Mouse (Mus musculus): ENCODE measurements around the gene Nkx1-2. TPM values are rescaled to one million over a fixed set of nuclear protein-coding genes. Genes with fewer than 3 reads are reported as not detected.

The Nkx1-2 gene
- total RNA-seq, 1 experiment from 2014 or later, result not detected

- peak; percentile 87 for ATAC-seq (ENCODE audit: extremely low read depth, insufficient number of reproducible peaks, low FRiP score, poor library complexity, severe bottlenecking)
These were observed 11.3 kb upstream of the Nkx1-2 start, which contains the start of gene Lhpp for GRCm38 (mm10) chr7:132610468-132611318. Gene Lhpp, plus strand, starts transcription at chr7:132610638.

GRCm38 (mm10) chr7:132608316-132609020, 9.0 kb upstream of the Nkx1-2 start:
- no peak for ATAC-seq (ENCODE audit: extremely low read depth, insufficient number of reproducible peaks, low FRiP score, poor library complexity, severe bottlenecking)

- no peak for ATAC-seq (ENCODE audit: extremely low read depth, insufficient number of reproducible peaks, low FRiP score, poor library complexity, severe bottlenecking)
These were observed 6.3 kb upstream of the Nkx1-2 start for GRCm38 (mm10) chr7:132605689-132606088.

GRCm38 (mm10) chr7:132604720-132605119, 5.3 kb upstream of the Nkx1-2 start:
- no peak for ATAC-seq (ENCODE audit: extremely low read depth, insufficient number of reproducible peaks, low FRiP score, poor library complexity, severe bottlenecking)

- ATAC-seq (ENCODE audit: extremely low read depth, insufficient number of reproducible peaks, low FRiP score, poor library complexity, severe bottlenecking), result no peak
These were observed 1.5 kb upstream of the Nkx1-2 start for GRCm38 (mm10) chr7:132600926-132601325.

- ATAC-seq (ENCODE audit: extremely low read depth, insufficient number of reproducible peaks, low FRiP score, poor library complexity, severe bottlenecking), result no peak
These were observed 589 bp upstream of the Nkx1-2 start for GRCm38 (mm10) chr7:132600026-132600425.

- no peak for ATAC-seq (ENCODE audit: extremely low read depth, insufficient number of reproducible peaks, low FRiP score, poor library complexity, severe bottlenecking)
These were observed 2.0 kb downstream of the Nkx1-2 start for GRCm38 (mm10) chr7:132597251-132598041.

- ATAC-seq (ENCODE audit: extremely low read depth, insufficient number of reproducible peaks, low FRiP score, poor library complexity, severe bottlenecking), result no peak
These were observed 2.7 kb downstream of the Nkx1-2 start for GRCm38 (mm10) chr7:132596557-132597250.

GRCm38 (mm10) chr7:132595787-132596186, 3.6 kb downstream of the Nkx1-2 start:
- ATAC-seq (ENCODE audit: extremely low read depth, insufficient number of reproducible peaks, low FRiP score, poor library complexity, severe bottlenecking), result no peak

- ATAC-seq (ENCODE audit: extremely low read depth, insufficient number of reproducible peaks, low FRiP score, poor library complexity, severe bottlenecking), result no peak
These were observed 5.1 kb downstream of the Nkx1-2 start for GRCm38 (mm10) chr7:132594325-132594724.

GRCm38 (mm10) chr7:132593762-132594161, 5.7 kb downstream of the Nkx1-2 start:
- ATAC-seq (ENCODE audit: extremely low read depth, insufficient number of reproducible peaks, low FRiP score, poor library complexity, severe bottlenecking), result no peak

- no peak for ATAC-seq (ENCODE audit: extremely low read depth, insufficient number of reproducible peaks, low FRiP score, poor library complexity, severe bottlenecking)
These were observed 9.8 kb downstream of the Nkx1-2 start for GRCm38 (mm10) chr7:132589610-132590009.

GRCm38 (mm10) chr7:132587167-132587566, 12.3 kb downstream of the Nkx1-2 start:
- ATAC-seq (ENCODE audit: extremely low read depth, insufficient number of reproducible peaks, low FRiP score, poor library complexity, severe bottlenecking), result no peak

GRCm38 (mm10) chr7:132585695-132586491, 13.5 kb downstream of the Nkx1-2 start:
- no peak for ATAC-seq (ENCODE audit: extremely low read depth, insufficient number of reproducible peaks, low FRiP score, poor library complexity, severe bottlenecking)

- ATAC-seq (ENCODE audit: extremely low read depth, insufficient number of reproducible peaks, low FRiP score, poor library complexity, severe bottlenecking), result no peak
These were observed 18.0 kb downstream of the Nkx1-2 start for GRCm38 (mm10) chr7:132581441-132581840.

- no peak for ATAC-seq (ENCODE audit: extremely low read depth, insufficient number of reproducible peaks, low FRiP score, poor library complexity, severe bottlenecking)
These were observed 18.9 kb downstream of the Nkx1-2 start for GRCm38 (mm10) chr7:132580511-132580910.

GRCm38 (mm10) chr7:132576891-132577290, 22.5 kb downstream of the Nkx1-2 start:
- no peak for ATAC-seq (ENCODE audit: extremely low read depth, insufficient number of reproducible peaks, low FRiP score, poor library complexity, severe bottlenecking)

GRCm38 (mm10) chr7:132576116-132576650, 23.3 kb downstream of the Nkx1-2 start, which contains the start of gene Oat:
Gene Oat, minus strand, starts transcription at chr7:132576398.
- ATAC-seq (ENCODE audit: extremely low read depth, insufficient number of reproducible peaks, low FRiP score, poor library complexity, severe bottlenecking), result peak; percentile 93

All from neutrophil, adult 5-6 weeks (primary cell).